Mouse (Mus musculus): ENCODE measurements around the gene Col24a1.

DNA sequence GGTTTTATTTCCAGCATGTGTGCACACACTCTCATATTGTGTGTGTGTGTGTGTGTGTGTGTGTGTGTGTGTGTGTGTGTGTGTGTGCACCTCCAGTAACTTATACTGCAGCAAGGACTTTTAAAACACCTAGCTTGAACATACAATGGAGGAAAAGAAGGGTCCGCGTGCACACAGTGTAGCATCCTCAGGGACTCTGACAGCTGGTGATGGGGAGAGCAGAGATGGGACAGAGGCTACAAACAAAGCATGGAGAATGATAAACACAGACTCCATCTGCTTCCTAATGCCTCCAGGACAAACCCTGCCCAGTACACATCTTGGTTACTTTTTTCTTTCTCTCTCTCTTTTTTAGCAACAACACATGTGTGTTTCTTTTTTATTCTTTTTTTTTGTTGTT lies 171.5 kb downstream of the Col24a1 start:
- no peak for TF ChIP-seq CTCF (IDR thresholded peaks at IDR 0.05; ENCODE audit: extremely low read depth, insufficient read depth, low read length)
- TF ChIP-seq POLR2A (IDR thresholded peaks at IDR 0.05; ENCODE audit: extremely low read depth, insufficient read depth, low read length) = no peak
